Mouse (Mus musculus) heart, embryonic 14.5 days (tissue): Measurements from ENCODE around the gene Msi2. TPM values are rescaled to one million over a fixed set of nuclear protein-coding genes. Genes with fewer than 3 reads are reported as not detected.

Experiments used
- ATAC-seq: fragments of 200-750 bp; cut with Nextera tagmentation; 2 replicates; pipeline ENCODE4 v1.8.0; 2017; ENCODE audit warnings: low read depth, moderate TSS enrichment; ENCODE audit not compliant: insufficient number of reproducible peaks, insufficient read depth, low FRiP score
- H3K27ac ChIP-seq, 2 experiments: fragments of 200-500 bp in 1 of 2; fragments of 300-500 bp in 1 of 2; sonication (generic) in 1 of 2; replicated peaks in 1 of 2; 2 replicates each; pipeline ENCODE4 v1.5.1; 2012 to 2014; ENCODE audit warnings: low read depth in 2 of 2, low read length in 2 of 2, control low read depth in 1 of 2, mild to moderate bottlenecking in 1 of 2, mixed read lengths in 1 of 2; ENCODE audit not compliant: control insufficient read depth in 1 of 2, insufficient read depth in 1 of 2
- H3K27me3 ChIP-seq: fragments of 300-500 bp; sonication (generic); 2 replicates; pipeline ENCODE4 v1.6.1; 2014; ENCODE audit warnings: mild to moderate bottlenecking, low read length, control low read depth; ENCODE audit not compliant: control insufficient read depth, insufficient read depth
- H3K36me3 ChIP-seq: fragments of 300-500 bp; sonication (generic); 2 replicates; pipeline ENCODE4 v1.6.1; 2014; ENCODE audit warnings: mild to moderate bottlenecking, control low read depth, low read length, mixed read lengths; ENCODE audit not compliant: control insufficient read depth, insufficient read depth
- H3K4me1 ChIP-seq, 2 experiments: fragments of 200-500 bp in 1 of 2; fragments of 300-500 bp in 1 of 2; sonication (generic) in 1 of 2; 2 replicates each; pipeline ENCODE4 v1.6.1; 2012 to 2014; ENCODE audit warnings: low read length in 2 of 2, control low read depth in 1 of 2, mixed read lengths in 1 of 2; ENCODE audit not compliant: control insufficient read depth in 2 of 2, insufficient read depth in 2 of 2
- H3K4me2 ChIP-seq: fragments of 300-500 bp; sonication (generic); 2 replicates; pipeline ENCODE4 v1.6.1; 2014; ENCODE audit warnings: mild to moderate bottlenecking, low read length
- H3K4me3 ChIP-seq, 2 experiments: fragments of 200-500 bp in 1 of 2; fragments of 300-500 bp in 1 of 2; sonication (generic) in 1 of 2; 2 replicates each; pipeline ENCODE4 v1.5.1; 2012 to 2014; ENCODE audit warnings: low read length in 2 of 2, mild to moderate bottlenecking in 2 of 2, control low read depth in 1 of 2, low read depth in 1 of 2, moderate library complexity in 1 of 2; ENCODE audit not compliant: control insufficient read depth in 1 of 2, insufficient read depth in 1 of 2
- H3K9ac ChIP-seq: fragments of 300-500 bp; sonication (generic); 2 replicates; pipeline ENCODE4 v1.6.1; 2014; ENCODE audit warnings: mild to moderate bottlenecking, low read length
- H3K9me3 ChIP-seq: fragments of 300-500 bp; sonication (generic); 2 replicates; pipeline ENCODE4 v1.6.1; 2016; ENCODE audit warnings: low read length, control low read depth; ENCODE audit not compliant: control insufficient read depth
- WGBS: fragments of 180-500 bp; shearing (Covaris S2); extraction: QIAGEN DNeasy Blood & Tissue Kit; methylation state at CpG from one replicate; pipeline ENCODE4 v1.1.7; 2014; 5-methylcytosine and 5-hydroxymethylcytosine counted together
- polyA plus RNA-seq: library from polyadenylated mRNA; unstranded; fragments of >200 nt; fragmentation: Nextera tagmentation; extraction: Ambion mirVana; gene quantifications from 2 replicates; pipeline ENCODE4 v1.2.1, GENCODE M21; 2014

Msi2 gene
- polyA plus RNA-seq, 1 experiment from 2014 or later, result 20.9 TPM

GRCm38 (mm10) chr11:88619468-88620157 lies 98.7 kb downstream of the Msi2 start:
- Histone ChIP-seq H3K4me1 (peaks cover 43 to 78% of the 10 kb centered on the region in 2 experiments), H3K4me3 (no peak overlapping the region), H3K9me3 (no peaks in the 10 kb centered on the region), H3K4me2 (peak overlapping the region; percentile 47), H3K27ac (peak overlapping the region; percentile 61 to 80), H3K36me3 (no peaks in the 10 kb centered on the region), H3K27me3 (no peaks in the 10 kb centered on the region), H3K9ac (peak overlapping the region; percentile 52)
- ATAC-seq, result no peak
- WGBS, result 55% methylated on average over 9 of the region's 9 CpGs

GRCm38 (mm10) chr11:88618732-88619309 lies 99.5 kb downstream of the Msi2 start:
- H3K4me1 ChIP-seq, result peaks cover 44 to 82% of the 10 kb centered on the region in 2 experiments
- H3K9ac ChIP-seq, result no peak overlapping the region
- WGBS, result 45% methylated on average over 9 of the region's 9 CpGs
- no peaks in the 10 kb centered on the region for H3K36me3 ChIP-seq
- H3K4me3 ChIP-seq, result no peak overlapping the region
- ATAC-seq, result peak; percentile 10; the same call in 1 of the 2 replicates
- no peaks in the 10 kb centered on the region for H3K27me3 ChIP-seq
- no peak overlapping the region for H3K4me2 ChIP-seq
- peak overlapping the region in 1 of 2 experiments; percentile 80; a peak in 1 of 4 replicates for H3K27ac ChIP-seq
- no peaks in the 10 kb centered on the region for H3K9me3 ChIP-seq

GRCm38 (mm10) chr11:88618005-88618501 lies 100.3 kb downstream of the Msi2 start:
- H3K4me2 ChIP-seq, result no peak overlapping the region

GRCm38 (mm10) chr11:88617380-88617779 lies 100.9 kb downstream of the Msi2 start:
- 96% methylated on average over 11 of the region's 11 CpGs for WGBS

More at GRCm38 (mm10) chr11:88618005-88618501, 100.3 kb downstream of the Msi2 start:
- no peak for ATAC-seq
- WGBS, result 73% methylated on average over 16 of the region's 16 CpGs
- 0 out of 2 replicates have a peak, but pooled peaks cover under 1% of the 10 kb centered on the region for H3K36me3 ChIP-seq
- H3K9me3 ChIP-seq, result no peaks in the 10 kb centered on the region
- no peak overlapping the region for H3K27ac ChIP-seq
- no peaks in the 10 kb centered on the region for H3K27me3 ChIP-seq
- H3K4me1 ChIP-seq, result peaks cover 42 to 82% of the 10 kb centered on the region in 2 experiments
- H3K9ac ChIP-seq, result no peak overlapping the region
- no peak overlapping the region for H3K4me3 ChIP-seq

GRCm38 (mm10) chr11:88614527-88615305 lies 103.6 kb downstream of the Msi2 start:
- Histone ChIP-seq H3K36me3 (peaks cover 6% of the 10 kb centered on the region; the same call in 1 of the 2 replicates), H3K4me3 (no peak overlapping the region), H3K4me1 (peaks cover 25 to 64% of the 10 kb centered on the region in 2 experiments), H3K9me3 (no peaks in the 10 kb centered on the region), H3K27ac (peak overlapping the region in 1 of 2 experiments; percentile 46; a peak in 2 of 4 replicates), H3K4me2 (no peak overlapping the region), H3K9ac (peak overlapping the region; percentile 50; the same call in 1 of the 2 replicates), H3K27me3 (no peaks in the 10 kb centered on the region)
- WGBS, result 60% methylated on average over 11 of the region's 11 CpGs
- no peak for ATAC-seq

More at GRCm38 (mm10) chr11:88617380-88617779, 100.9 kb downstream of the Msi2 start:
- Histone ChIP-seq H3K4me2 (no peak overlapping the region), H3K27ac (no peak overlapping the region), H3K9ac (no peak overlapping the region), H3K36me3 (0 out of 2 replicates have a peak, but pooled peaks cover 3% of the 10 kb centered on the region), H3K4me3 (no peak overlapping the region), H3K9me3 (no peaks in the 10 kb centered on the region), H3K27me3 (no peaks in the 10 kb centered on the region), H3K4me1 (peaks cover 41 to 82% of the 10 kb centered on the region in 2 experiments)
- ATAC-seq, result no peak

- 22% methylated on average over 11 of the region's 11 CpGs for WGBS
These were observed 104.4 kb downstream of the Msi2 start for GRCm38 (mm10) chr11:88613771-88614526.

More at GRCm38 (mm10) chr11:88613771-88614526, 104.4 kb downstream of the Msi2 start:
- H3K27me3 ChIP-seq, result no peaks in the 10 kb centered on the region
- H3K9ac ChIP-seq, result peak overlapping the region; percentile 50; the same call in 1 of the 2 replicates
- 0 out of 2 replicates have a peak, but pooled peaks have one; percentile 31 for ATAC-seq
- H3K27ac ChIP-seq, result peak overlapping the region; percentile 9 to 46; a peak in 3 of 4 replicates
- H3K9me3 ChIP-seq, result no peaks in the 10 kb centered on the region
- H3K4me1 ChIP-seq, result peaks cover 23 to 62% of the 10 kb centered on the region in 2 experiments
- peak overlapping the region; percentile 0; the same call in 1 of the 2 replicates for H3K4me2 ChIP-seq
- peaks cover 6% of the 10 kb centered on the region; the same call in 1 of the 2 replicates for H3K36me3 ChIP-seq
- H3K4me3 ChIP-seq, result no peak overlapping the region
